Mouse (Mus musculus): ENCODE data around the gene Ccdc107. TPM values are rescaled to one million over a fixed set of nuclear protein-coding genes. Genes with fewer than 3 reads are reported as not detected.
A peak's percentile ranks its signal among the peaks of the same experiment; 100 is the strongest.

Ccdc107 gene
- polyA plus RNA-seq, 1 experiment: 111 TPM

- no peak for TF ChIP-seq MYOD1 (IDR thresholded peaks at IDR 0.05; ENCODE audit: control insufficient read depth in 1 of 3, insufficient read length in 2 of 3, low read depth in 2 of 3)
- H3K4me2 ChIP-seq (ENCODE audit: low read depth): no peak overlapping the region
- H3K36me3 ChIP-seq (ENCODE audit: control insufficient read depth, insufficient read depth): no peaks in the 10 kb centered on the region
- no peak overlapping the region for H3ac ChIP-seq (ENCODE audit: control insufficient read depth, insufficient read length)
- no peak overlapping the region for H3K4me3 ChIP-seq
- H3K27me3 ChIP-seq (ENCODE audit: control insufficient read depth, insufficient read depth, insufficient read length): no peaks in the 10 kb centered on the region
- H3K79me2 ChIP-seq (ENCODE audit: control insufficient read depth, insufficient read depth): no peaks in the 10 kb centered on the region
Observed at GRCm38 (mm10) chr4:43489611-43490010, 3.1 kb upstream of the Ccdc107 start.

- no peak overlapping the region for H3ac ChIP-seq (ENCODE audit: control insufficient read depth, insufficient read length)
- H3K79me2 ChIP-seq (ENCODE audit: control insufficient read depth, insufficient read depth): no peaks in the 10 kb centered on the region
- H3K4me3 ChIP-seq: no peak overlapping the region
- H3K4me2 ChIP-seq (ENCODE audit: low read depth): no peak overlapping the region
- H3K36me3 ChIP-seq (ENCODE audit: control insufficient read depth, insufficient read depth): peaks cover 4% of the 10 kb centered on the region
- TF ChIP-seq SRF (IDR thresholded peaks at IDR 0.05; ENCODE audit: control insufficient read depth, insufficient read length, low read depth) (no peak), POLR2AphosphoS2 (IDR thresholded peaks at IDR 0.05; ENCODE audit: insufficient read length, low read depth) (no peak), POLR2A (IDR thresholded peaks at IDR 0.05; ENCODE audit: insufficient read length, low read depth) (no peak), MYOG (IDR thresholded peaks at IDR 0.05; ENCODE audit: control insufficient read depth in 1 of 3, insufficient read depth in 1 of 3, insufficient read length in 2 of 3, low read depth in 2 of 3) (no peak), USF1 (IDR thresholded peaks at IDR 0.05; ENCODE audit: low read depth) (no peak)
- H3K27me3 ChIP-seq (ENCODE audit: control insufficient read depth, insufficient read depth, insufficient read length): no peaks in the 10 kb centered on the region
Observed at GRCm38 (mm10) chr4:43490801-43491200, 1.9 kb upstream of the Ccdc107 start.

- Histone ChIP-seq H3K79me2 (ENCODE audit: control insufficient read depth, insufficient read depth) (no peaks in the 10 kb centered on the region), H3K4me3 (no peak overlapping the region), H3K27me3 (ENCODE audit: control insufficient read depth, insufficient read depth, insufficient read length) (no peaks in the 10 kb centered on the region), H3ac (ENCODE audit: control insufficient read depth, insufficient read length) (no peak overlapping the region), H3K36me3 (ENCODE audit: control insufficient read depth, insufficient read depth) (peaks cover 4% of the 10 kb centered on the region), H3K4me2 (ENCODE audit: low read depth) (peak overlapping the region; percentile 37)
- TF ChIP-seq E2F4 (IDR thresholded peaks at IDR 0.05; ENCODE audit: insufficient read depth): no peak
- TF ChIP-seq MAX (IDR thresholded peaks at IDR 0.05; ENCODE audit: low read depth): no peak
- TF ChIP-seq MYOD1 (IDR thresholded peaks at IDR 0.05; ENCODE audit: control insufficient read depth in 1 of 3, insufficient read length in 2 of 3, low read depth in 2 of 3): no peak
- no peak for TF ChIP-seq CEBPB (IDR thresholded peaks at IDR 0.05; ENCODE audit: insufficient read depth, poor library complexity, severe bottlenecking)
- no peak for TF ChIP-seq SRF (IDR thresholded peaks at IDR 0.05; ENCODE audit: control insufficient read depth, insufficient read length, low read depth)
- no peak for TF ChIP-seq TCF12 (IDR thresholded peaks at IDR 0.05; ENCODE audit: insufficient read depth, poor library complexity, severe bottlenecking)
- TF ChIP-seq TCF3 (IDR thresholded peaks at IDR 0.05; ENCODE audit: insufficient read length, low read depth): no peak
- TF ChIP-seq USF1 (IDR thresholded peaks at IDR 0.05; ENCODE audit: low read depth): no peak
- no peak for TF ChIP-seq REST (IDR thresholded peaks at IDR 0.05; ENCODE audit: insufficient read depth, insufficient read length)
- no peak for TF ChIP-seq POLR2A (IDR thresholded peaks at IDR 0.05; ENCODE audit: insufficient read length, low read depth)
- no peak for TF ChIP-seq MYOG (IDR thresholded peaks at IDR 0.05; ENCODE audit: control insufficient read depth in 1 of 3, insufficient read depth in 1 of 3, insufficient read length in 2 of 3, low read depth in 2 of 3)
- no peak for TF ChIP-seq POLR2AphosphoS2 (IDR thresholded peaks at IDR 0.05; ENCODE audit: insufficient read length, low read depth)
Observed at GRCm38 (mm10) chr4:43492101-43492820, 439 bp upstream of the Ccdc107 start.

- TF ChIP-seq SRF (IDR thresholded peaks at IDR 0.05; ENCODE audit: control insufficient read depth, insufficient read length, low read depth) (no peak), MYOD1 (IDR thresholded peaks at IDR 0.05; ENCODE audit: control insufficient read depth in 1 of 3, insufficient read length in 2 of 3, low read depth in 2 of 3) (peak in 1 of 3 experiments; percentile 1), REST (IDR thresholded peaks at IDR 0.05; ENCODE audit: insufficient read depth, insufficient read length) (no peak), USF1 (IDR thresholded peaks at IDR 0.05; ENCODE audit: low read depth) (no peak), POLR2AphosphoS2 (IDR thresholded peaks at IDR 0.05; ENCODE audit: insufficient read length, low read depth) (peak; percentile 94), POLR2A (IDR thresholded peaks at IDR 0.05; ENCODE audit: insufficient read length, low read depth) (peak; percentile 91), TCF3 (IDR thresholded peaks at IDR 0.05; ENCODE audit: insufficient read length, low read depth) (no peak), MYOG (IDR thresholded peaks at IDR 0.05; ENCODE audit: control insufficient read depth in 1 of 3, insufficient read depth in 1 of 3, insufficient read length in 2 of 3, low read depth in 2 of 3) (no peak)
- Histone ChIP-seq H3K27me3 (ENCODE audit: control insufficient read depth, insufficient read depth, insufficient read length) (no peaks in the 10 kb centered on the region), H3K36me3 (ENCODE audit: control insufficient read depth, insufficient read depth) (peaks cover 4% of the 10 kb centered on the region), H3K4me3 (peak overlapping the region; percentile 80), H3ac (ENCODE audit: control insufficient read depth, insufficient read length) (peak overlapping the region; percentile 82), H3K4me2 (ENCODE audit: low read depth) (peak overlapping the region; percentile 90), H3K79me2 (ENCODE audit: control insufficient read depth, insufficient read depth) (no peaks in the 10 kb centered on the region)
Observed at GRCm38 (mm10) chr4:43493186-43493845, 616 bp downstream of the Ccdc107 start.

- Histone ChIP-seq H3K4me3 (peak overlapping the region; percentile 80), H3K36me3 (ENCODE audit: control insufficient read depth, insufficient read depth) (peaks cover 4% of the 10 kb centered on the region), H3K27me3 (ENCODE audit: control insufficient read depth, insufficient read depth, insufficient read length) (no peaks in the 10 kb centered on the region), H3ac (ENCODE audit: control insufficient read depth, insufficient read length) (peak overlapping the region; percentile 82), H3K79me2 (ENCODE audit: control insufficient read depth, insufficient read depth) (no peaks in the 10 kb centered on the region), H3K4me2 (ENCODE audit: low read depth) (peak overlapping the region; percentile 90)
- no peak for TF ChIP-seq MAX (IDR thresholded peaks at IDR 0.05; ENCODE audit: low read depth)
- TF ChIP-seq TCF3 (IDR thresholded peaks at IDR 0.05; ENCODE audit: insufficient read length, low read depth): no peak
- no peak for TF ChIP-seq MYOG (IDR thresholded peaks at IDR 0.05; ENCODE audit: control insufficient read depth in 1 of 3, insufficient read depth in 1 of 3, insufficient read length in 2 of 3, low read depth in 2 of 3)
- TF ChIP-seq POLR2A (IDR thresholded peaks at IDR 0.05; ENCODE audit: insufficient read length, low read depth): no peak
Observed at GRCm38 (mm10) chr4:43493846-43494240, 1.1 kb downstream of the Ccdc107 start.

Data from myocyte (in vitro differentiated cells).